26 mouse cellular contexts compared by ENCODE assay signal in genomic region chr8:94664722-94665121, GRCm38 (mm10). TPM values are rescaled to one million over a fixed set of nuclear protein-coding genes. Genes with fewer than 3 reads are reported as not detected.
DNase-seq lines count a peak whose midpoint lies in the region; ATAC-seq and TF ChIP-seq lines count a peak whose summit lies in the region.
"Had no signal": no experiment of that assay in that cellular context is flagged by ENCODE, and none has a peak within 500 bp of the region (broad histone marks: within the 10 kb centered on the region; RNA-seq: fewer than 3 reads in every experiment).

No protein-coding gene starts in this region.

- no peak for TF ChIP-seq CTCF in intestine, postnatal 0 days (IDR thresholded peaks at IDR 0.05; ENCODE audit: low read depth)

- H3K4me2 ChIP-seq in intestine, embryonic 14.5 days (ENCODE audit: low read length) = no peak overlapping the region
- H3K4me2 ChIP-seq in intestine, postnatal 0 days (replicated peaks; ENCODE audit: low read depth) = no peak overlapping the region
- no peak overlapping the region for H3K4me2 ChIP-seq in kidney, embryonic 15.5 days
- no peak overlapping the region for H3K4me2 ChIP-seq in liver, embryonic 11.5 days
- H3K4me2 ChIP-seq: forebrain, embryonic 13.5 days; heart, embryonic 11.5 days had no signal

- 80% methylated on average over 2 of the region's 2 CpGs for WGBS in intestine, embryonic 14.5 days
- WGBS in intestine, postnatal 0 days = 83% methylated on average over 2 of the region's 2 CpGs
- 72% methylated on average over 2 of the region's 2 CpGs for WGBS in kidney, embryonic 15.5 days
- WGBS in liver, embryonic 11.5 days = 73% methylated on average over 2 of the region's 2 CpGs

- H3K36me3 ChIP-seq in intestine, embryonic 14.5 days (ENCODE audit: control insufficient read depth, insufficient read depth, low read length) = peaks cover 24% of the 10 kb centered on the region
- H3K36me3 ChIP-seq in intestine, postnatal 0 days (ENCODE audit: control insufficient read depth, insufficient read depth) = no peaks in the 10 kb centered on the region; the same call in 1 of the 2 replicates
- peaks cover 20% of the 10 kb centered on the region for H3K36me3 ChIP-seq in kidney, embryonic 15.5 days
- H3K36me3 ChIP-seq in liver, embryonic 11.5 days (ENCODE audit: control insufficient read depth, insufficient read depth, low read length) = peaks cover 2% of the 10 kb centered on the region; the same call in 1 of the 2 replicates

- H3K4me1 ChIP-seq in intestine, embryonic 14.5 days (replicated peaks; ENCODE audit: control insufficient read depth, insufficient read depth, low read length) = peaks cover 14% of the 10 kb centered on the region
- H3K4me1 ChIP-seq in intestine, postnatal 0 days (replicated peaks; ENCODE audit: control insufficient read depth, insufficient read depth, low read length) = no peaks in the 10 kb centered on the region
- peaks cover 14% of the 10 kb centered on the region for H3K4me1 ChIP-seq in kidney, embryonic 15.5 days
- H3K4me1 ChIP-seq in liver, embryonic 11.5 days (replicated peaks; ENCODE audit: control insufficient read depth, insufficient read depth, low read length) = peaks cover 6% of the 10 kb centered on the region

- H3K27me3 ChIP-seq in intestine, embryonic 14.5 days (replicated peaks; ENCODE audit: control insufficient read depth, insufficient read depth, low read length) = no peaks in the 10 kb centered on the region
- no peaks in the 10 kb centered on the region for H3K27me3 ChIP-seq in intestine, postnatal 0 days (replicated peaks; ENCODE audit: control insufficient read depth, insufficient read depth, low read length)
- H3K27me3 ChIP-seq in kidney, embryonic 15.5 days = no peaks in the 10 kb centered on the region
- H3K27me3 ChIP-seq in liver, embryonic 11.5 days (replicated peaks; ENCODE audit: control insufficient read depth, insufficient read depth, low read length) = no peaks in the 10 kb centered on the region
- H3K27me3 ChIP-seq: CH12.LX; forebrain, embryonic 13.5 days; hindbrain, embryonic 13.5 days; Patski had no signal

- no peak for ATAC-seq in intestine, embryonic 14.5 days (replicated peaks; ENCODE audit: low FRiP score, low TSS enrichment, low read depth)
- ATAC-seq in intestine, postnatal 0 days = no peak
- no peak for ATAC-seq in kidney, embryonic 15.5 days (replicated peaks; ENCODE audit: low FRiP score)
- no peak for ATAC-seq in liver, embryonic 11.5 days (replicated peaks; ENCODE audit: low FRiP score)
- ATAC-seq: forebrain, embryonic 13.5 days; forebrain, embryonic 16.5 days; Patski had no signal

- peak; percentile 46 for DNase-seq in intestine, embryonic 14.5 days (ENCODE audit: low spot score)
- DNase-seq in kidney, adult 8-10 months = peak; percentile 35 to 59
- DNase-seq in kidney, adult 11 months = no peak
- DNase-seq in kidney, postnatal 36 days = peak; percentile 36 to 66
- no peak for DNase-seq in liver, embryonic 11.5 days (ENCODE audit: low spot score)
- DNase-seq: adrenal gland, postnatal 10 days; adrenal gland, postnatal 36 days; B cell, adult 2 months; cerebellum, adult 18-20 months; cerebellum, adult 9-10 months; cerebellum, postnatal 14 days; gastrocnemius, postnatal 10 days; gastrocnemius, postnatal 36 days; heart, postnatal 36 days had no signal

- H3K27ac ChIP-seq in intestine, embryonic 14.5 days (ENCODE audit: low read depth) = no peak overlapping the region
- no peak overlapping the region for H3K27ac ChIP-seq in intestine, postnatal 0 days (ENCODE audit: low read depth, low read length)
- H3K27ac ChIP-seq in kidney, embryonic 15.5 days = no peak overlapping the region
- no peak overlapping the region for H3K27ac ChIP-seq in liver, embryonic 11.5 days (ENCODE audit: low read depth, low read length)
- H3K27ac ChIP-seq: forebrain, embryonic 10.5 days; forebrain, embryonic 13.5 days; hindbrain, embryonic 10.5 days; hindbrain, embryonic 13.5 days had no signal

- no peak overlapping the region for H3K9ac ChIP-seq in intestine, embryonic 14.5 days (ENCODE audit: low read length)
- H3K9ac ChIP-seq in intestine, postnatal 0 days (ENCODE audit: low read depth, low read length) = no peak overlapping the region
- no peak overlapping the region for H3K9ac ChIP-seq in kidney, embryonic 15.5 days
- H3K9ac ChIP-seq in liver, embryonic 11.5 days (ENCODE audit: low read depth, low read length) = no peak overlapping the region
- H3K9ac ChIP-seq: forebrain, embryonic 13.5 days; hindbrain, embryonic 13.5 days had no signal

- H3K4me3 ChIP-seq in intestine, embryonic 14.5 days (ENCODE audit: low read depth, low read length) = no peak overlapping the region
- no peak overlapping the region for H3K4me3 ChIP-seq in intestine, postnatal 0 days (ENCODE audit: low read depth, low read length)
- no peak overlapping the region for H3K4me3 ChIP-seq in kidney, embryonic 15.5 days (replicated peaks)
- no peak overlapping the region for H3K4me3 ChIP-seq in liver, embryonic 11.5 days (ENCODE audit: low read depth, low read length)
- H3K4me3 ChIP-seq: forebrain, embryonic 10.5 days; forebrain, embryonic 13.5 days; hindbrain, embryonic 10.5 days; hindbrain, embryonic 13.5 days had no signal

- H3K9me3 ChIP-seq in intestine, embryonic 14.5 days (ENCODE audit: control insufficient read depth, low read length) = no peaks in the 10 kb centered on the region
- H3K9me3 ChIP-seq in intestine, postnatal 0 days (ENCODE audit: control insufficient read depth) = no peaks in the 10 kb centered on the region
- H3K9me3 ChIP-seq in kidney, embryonic 15.5 days (replicated peaks) = no peaks in the 10 kb centered on the region
- no peaks in the 10 kb centered on the region for H3K9me3 ChIP-seq in liver, embryonic 11.5 days (ENCODE audit: control insufficient read depth, low read length)
- H3K9me3 ChIP-seq: forebrain, embryonic 10.5 days; forebrain, embryonic 13.5 days; G1E; hindbrain, embryonic 10.5 days; hindbrain, embryonic 13.5 days had no signal

RNA-seq across cellular contexts. Expression of gene Arl2bp, which starts 1.7 kb away (rescaled TPM):
- polyA plus RNA-seq in intestine, embryonic 14.5 days (2014; fragmentation: Nextera tagmentation; extraction: Ambion mirVana) = 53.5 and 61.0 TPM in 2 replicates
- polyA plus RNA-seq in intestine, postnatal 0 days (2015; fragmentation: Nextera tagmentation; extraction: Ambion mirVana) = 78.3 and 79.0 TPM in 2 replicates
- polyA plus RNA-seq in kidney, embryonic 15.5 days (2015; fragmentation: Nextera tagmentation; extraction: Ambion mirVana) = 138 and 142 TPM in 2 replicates
- 28.8 and 33.5 TPM in 2 replicates for polyA plus RNA-seq in liver, embryonic 11.5 days (2014; fragmentation: Nextera tagmentation; extraction: Ambion mirVana)

RNA-seq across cellular contexts. Expression of gene Pllp, which starts 31.4 kb away (rescaled TPM):
- polyA plus RNA-seq in intestine, embryonic 14.5 days (2014; fragmentation: Nextera tagmentation; extraction: Ambion mirVana) = 41.0 and 45.1 TPM in 2 replicates
- polyA plus RNA-seq in intestine, postnatal 0 days (2015; fragmentation: Nextera tagmentation; extraction: Ambion mirVana) = 25.3 and 26.3 TPM in 2 replicates
- 12.1 and 13.1 TPM in 2 replicates for polyA plus RNA-seq in kidney, embryonic 15.5 days (2015; fragmentation: Nextera tagmentation; extraction: Ambion mirVana)
- 3.4 and 4.5 TPM in 2 replicates for polyA plus RNA-seq in liver, embryonic 11.5 days (2014; fragmentation: Nextera tagmentation; extraction: Ambion mirVana)
- polyA plus RNA-seq: G1E; heart, embryonic 11.5 days; heart, embryonic 14.5 days had no signal

Comparison
In these comparisons a context has a peak if more than half of its experiments do, and no peak if none do; other contexts are left out.
1. DNase-seq: peak in intestine, embryonic 14.5 days (single experiment), kidney, adult 8-10 months (2 of 2) and kidney, postnatal 36 days (2 of 2); none in kidney, adult 11 months (single experiment) and liver, embryonic 11.5 days (single experiment).